Mouse (Mus musculus) forebrain, embryonic 14.5 days (tissue): ENCODE results near the gene Olfr430. TPM values are rescaled to one million over a fixed set of nuclear protein-coding genes. Genes with fewer than 3 reads are reported as not detected.
A peak's percentile ranks its signal among the peaks of the same experiment; 100 is the strongest.
"Not testable (repeated sequence)": the region's sequence is repeated elsewhere in the genome, so short reads cannot be mapped to it uniquely, and the experiment has no call there.

Experiments
- ATAC-seq: fragments of 200-750 bp; cut with Nextera tagmentation; 2 replicates; pipeline ENCODE4 v1.8.0; 2017; ENCODE audit warnings: mild to moderate bottlenecking, moderate library complexity
- DNase-seq: peaks from one replicate; pipeline ENCODE4 v3.0.0-alpha.2; 2015; ENCODE audit warnings: low spot score
- H3K27ac ChIP-seq: fragments of 300-500 bp; sonication (generic); 2 replicates; pipeline ENCODE4 v1.5.1; 2014; ENCODE audit warnings: low read depth, mild to moderate bottlenecking, control low read depth, low read length, moderate library complexity
- H3K27me3 ChIP-seq: fragments of 300-500 bp; sonication (generic); replicated peaks from 2 replicates; pipeline ENCODE4 v1.6.1; 2014; ENCODE audit warnings: low read length, control low read depth, mixed read lengths; ENCODE audit not compliant: control insufficient read depth, insufficient read depth
- H3K36me3 ChIP-seq: fragments of 300-500 bp; sonication (generic); 2 replicates; pipeline ENCODE4 v1.6.1; 2014; ENCODE audit warnings: low read length, control low read depth; ENCODE audit not compliant: control insufficient read depth, insufficient read depth
- H3K4me1 ChIP-seq: fragments of 300-500 bp; sonication (generic); 2 replicates; pipeline ENCODE4 v1.6.1; 2014; ENCODE audit warnings: antibody characterized with exemption, low read length, control low read depth; ENCODE audit not compliant: control insufficient read depth, insufficient read depth
- H3K4me2 ChIP-seq: fragments of 300-500 bp; sonication (generic); 2 replicates; pipeline ENCODE4 v1.6.1; 2014; ENCODE audit warnings: mild to moderate bottlenecking, control low read depth, low read length
- H3K4me3 ChIP-seq: fragments of 300-500 bp; sonication (generic); 2 replicates; pipeline ENCODE4 v1.5.1; 2014; ENCODE audit warnings: low read depth, low read length, control low read depth
- H3K9ac ChIP-seq: fragments of 300-500 bp; sonication (generic); 2 replicates; pipeline ENCODE4 v1.6.1; 2014; ENCODE audit warnings: mild to moderate bottlenecking, low read length, control low read depth, moderate library complexity
- H3K9me3 ChIP-seq: fragments of 300-500 bp; sonication (generic); replicated peaks from 2 replicates; pipeline ENCODE4 v1.6.1; 2016; ENCODE audit warnings: low read length, control low read depth, mixed read lengths; ENCODE audit not compliant: control insufficient read depth
- WGBS: fragments of 180-500 bp; shearing (Covaris S2); extraction: QIAGEN DNeasy Blood & Tissue Kit; methylation state at CpG from one replicate; pipeline ENCODE4 v1.1.7; 2014; 5-methylcytosine and 5-hydroxymethylcytosine counted together
- polyA plus RNA-seq: library from polyadenylated mRNA; unstranded; fragments of >200 nt; fragmentation: Nextera tagmentation; extraction: Ambion mirVana; gene quantifications from 2 replicates; pipeline ENCODE4 v1.2.1, GENCODE M21; 2014

Olfr430 gene
- polyA plus RNA-seq, 1 experiment from 2014 or later = not detected

DNA sequence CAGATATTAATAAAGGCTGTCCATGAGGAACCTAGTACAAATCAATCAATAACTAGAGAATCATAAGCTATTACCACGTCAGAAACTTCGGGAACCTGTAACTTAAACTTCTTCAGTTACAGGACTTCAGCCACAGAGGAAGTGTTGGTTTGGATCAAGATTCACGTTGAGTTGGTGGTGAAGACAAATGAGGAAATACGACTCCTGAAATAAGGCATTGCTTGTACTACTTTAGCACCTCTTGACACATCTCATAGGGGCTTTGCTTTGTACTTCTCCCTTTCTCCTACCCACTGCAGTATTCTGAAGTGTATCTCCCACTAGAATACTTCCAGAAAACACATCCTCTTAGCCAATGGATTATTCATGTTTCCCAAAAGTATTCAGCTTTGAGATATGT is 17.0 kb upstream of the Olfr430 start:
- H3K4me1 ChIP-seq, H3K4me2 ChIP-seq, H3K9ac ChIP-seq, ATAC-seq, H3K4me3 ChIP-seq, DNase-seq, H3K27ac ChIP-seq, H3K9me3 ChIP-seq, H3K36me3 ChIP-seq, H3K27me3 ChIP-seq: not testable (repeated sequence)
- WGBS = 80% methylated on average over 4 of the region's 4 CpGs

GRCm38 (mm10) chr1:174050532-174050931 is 15.9 kb upstream of the Olfr430 start:
- Histone ChIP-seq H3K36me3 (no peaks in the 10 kb centered on the region), H3K4me1 (no peaks in the 10 kb centered on the region), H3K9ac (no peak overlapping the region), H3K4me2 (no peak overlapping the region), H3K4me3 (no peak overlapping the region), H3K9me3 (no peaks in the 10 kb centered on the region), H3K27me3 (no peaks in the 10 kb centered on the region), H3K27ac (no peak overlapping the region)
- ATAC-seq (no peak), DNase-seq (no peak)
- WGBS = 94% methylated on average over 4 of the region's 4 CpGs

- no peak overlapping the region for H3K27ac ChIP-seq
- H3K4me3 ChIP-seq = no peak overlapping the region
- H3K4me1 ChIP-seq = no peaks in the 10 kb centered on the region
- DNase-seq (no peak), ATAC-seq (no peak)
- 92% methylated on average over 4 of the region's 4 CpGs for WGBS
- no peaks in the 10 kb centered on the region for H3K27me3 ChIP-seq
- H3K9me3 ChIP-seq = no peaks in the 10 kb centered on the region
- H3K36me3 ChIP-seq = no peaks in the 10 kb centered on the region
- H3K4me2 ChIP-seq = no peak overlapping the region
- no peak overlapping the region for H3K9ac ChIP-seq
These were observed 14.9 kb upstream of the Olfr430 start for GRCm38 (mm10) chr1:174051515-174051914.

DNA sequence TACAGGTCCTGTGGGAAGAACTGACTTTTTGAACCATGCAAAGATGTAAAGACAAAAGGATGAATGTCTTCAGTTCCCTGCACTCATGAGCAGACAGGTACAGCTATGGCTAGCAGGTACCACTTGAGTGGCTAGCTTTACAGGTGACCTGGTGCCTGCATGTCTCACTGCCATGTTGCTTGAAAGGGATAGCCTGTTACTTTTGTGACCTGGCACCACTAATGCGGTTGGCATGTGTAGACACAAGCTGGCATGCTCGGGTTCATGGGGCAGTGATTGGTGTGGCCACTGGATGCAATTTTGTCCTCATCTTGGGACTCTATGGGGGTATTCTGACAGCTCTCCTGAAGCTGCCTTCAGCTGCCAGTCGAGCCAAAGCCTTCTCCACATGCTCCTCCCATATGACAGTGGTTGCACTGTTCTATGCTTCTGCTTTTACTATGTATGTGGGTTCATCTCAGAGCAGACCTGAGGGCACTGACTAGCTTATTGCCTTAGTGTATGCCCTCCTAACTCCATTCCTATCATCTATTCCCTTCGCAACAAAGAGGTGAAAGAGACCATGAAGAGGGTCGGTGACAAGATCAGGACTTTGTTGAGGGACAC is 14.4 kb upstream of the Olfr430 start:
- Histone ChIP-seq H3K36me3 (no peaks in the 10 kb centered on the region), H3K9me3 (no peaks in the 10 kb centered on the region), H3K4me1 (no peaks in the 10 kb centered on the region), H3K27ac (no peak overlapping the region), H3K9ac (no peak overlapping the region), H3K4me3 (no peak overlapping the region), H3K27me3 (no peaks in the 10 kb centered on the region), H3K4me2 (no peak overlapping the region)
- WGBS = 85% methylated on average over 5 of the region's 5 CpGs
- no peak for ATAC-seq
- no peak for DNase-seq

- no peak for DNase-seq
- no peaks in the 10 kb centered on the region for H3K9me3 ChIP-seq
- H3K4me1 ChIP-seq = no peaks in the 10 kb centered on the region
- H3K9ac ChIP-seq = no peak overlapping the region
- no peak overlapping the region for H3K4me3 ChIP-seq
- H3K27me3 ChIP-seq = no peaks in the 10 kb centered on the region
- H3K27ac ChIP-seq = no peak overlapping the region
- ATAC-seq = no peak
- 92% methylated on average over 3 of the region's 3 CpGs for WGBS
- H3K36me3 ChIP-seq = no peaks in the 10 kb centered on the region
- H3K4me2 ChIP-seq = no peak overlapping the region
These were observed 13.4 kb upstream of the Olfr430 start for GRCm38 (mm10) chr1:174052981-174053380.

DNA sequence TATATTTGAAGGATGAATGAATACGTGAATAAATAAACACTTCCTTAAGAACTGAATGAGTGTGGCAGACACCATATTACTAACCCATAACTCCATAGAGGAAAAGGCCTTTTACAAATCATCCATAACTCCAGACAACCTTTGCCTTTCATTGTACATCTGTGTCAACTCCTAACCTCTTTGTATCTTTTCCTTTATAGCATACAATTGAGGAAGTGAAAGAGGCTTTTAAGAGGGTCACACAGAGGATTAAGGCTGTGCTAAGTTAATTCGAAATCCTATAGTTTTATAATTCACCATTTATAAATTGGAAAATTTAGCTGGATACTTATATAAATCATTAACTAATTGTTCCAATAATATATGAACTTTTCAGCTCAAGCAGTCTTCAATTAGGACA is 11.2 kb upstream of the Olfr430 start:
- 80% methylated on average over 2 of the region's 2 CpGs for WGBS
- ATAC-seq = no peak

DNA sequence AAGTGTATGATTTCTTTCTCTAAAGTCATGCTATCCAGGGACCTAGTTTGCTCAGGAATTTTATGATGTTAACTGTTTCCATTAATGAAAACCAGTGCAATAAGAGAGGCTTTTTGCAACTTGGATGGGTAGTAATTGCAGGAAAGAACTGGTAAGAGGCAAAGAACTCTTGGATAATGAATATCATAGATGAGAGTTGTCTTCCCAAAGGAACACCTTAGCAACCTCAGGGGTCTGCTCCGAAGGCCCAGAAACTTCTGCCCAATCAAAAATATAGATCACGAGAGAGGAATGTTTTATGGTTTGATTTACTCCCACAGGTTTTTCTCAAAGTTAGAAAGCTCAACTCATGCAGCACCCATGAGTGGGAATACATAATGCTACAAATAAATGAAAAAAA is 17.6 kb downstream of the Olfr430 start, which contains the start of gene Olfr429:
Gene Olfr429, plus strand, starts transcription at position 301 of the 400 bp plus-strand sequence.
- Histone ChIP-seq H3K9me3 (no peaks in the 10 kb centered on the region), H3K27me3 (no peaks in the 10 kb centered on the region), H3K4me3 (no peak within 1 kb of the TSS), H3K27ac (no peak within 1 kb of the TSS), H3K4me1 (no peaks in the 10 kb centered on the region), H3K36me3 (no peaks in the 10 kb centered on the region), H3K4me2 (no peak within 1 kb of the TSS), H3K9ac (no peak within 1 kb of the TSS)
- no peak for ATAC-seq
- no peak for DNase-seq
- 98% methylated on average over 2 of the region's 2 CpGs for WGBS

More for the DNA sequence above, 11.2 kb upstream of the Olfr430 start:
- no peaks in the 10 kb centered on the region for H3K36me3 ChIP-seq
- H3K9ac ChIP-seq = no peak overlapping the region
- DNase-seq = no peak
- H3K4me2 ChIP-seq = no peak overlapping the region
- H3K4me3 ChIP-seq = no peak overlapping the region
- no peaks in the 10 kb centered on the region for H3K27me3 ChIP-seq
- no peaks in the 10 kb centered on the region for H3K9me3 ChIP-seq
- H3K27ac ChIP-seq = no peak overlapping the region
- no peaks in the 10 kb centered on the region for H3K4me1 ChIP-seq

DNA sequence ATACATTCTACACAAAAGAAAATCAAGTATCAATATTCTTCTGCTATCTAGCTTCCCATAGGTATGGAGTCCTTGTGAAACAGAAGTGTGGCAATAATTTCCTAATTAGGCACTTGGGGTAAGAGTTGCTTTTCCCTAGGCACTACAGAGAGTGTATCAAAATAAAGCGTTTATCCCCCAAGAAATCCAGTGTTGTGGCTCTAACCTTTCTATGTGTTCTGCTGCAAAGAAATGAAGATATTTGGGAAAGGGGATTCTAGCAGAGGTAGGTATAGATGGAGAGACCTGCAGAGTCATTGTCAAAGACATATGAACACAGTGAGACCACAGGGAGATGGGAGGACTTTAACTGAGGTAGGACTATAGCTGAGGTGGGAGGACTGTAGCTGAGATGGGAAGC is 30.2 kb downstream of the Olfr430 start, which contains the start of gene Olfr427:
Gene Olfr427, plus strand, starts transcription at position 301 of the 400 bp plus-strand sequence.
- Histone ChIP-seq H3K4me2 (no peak within 1 kb of the TSS), H3K4me3 (no peak within 1 kb of the TSS), H3K27ac (no peak within 1 kb of the TSS), H3K36me3 (no peaks in the 10 kb centered on the region), H3K9ac (no peak within 1 kb of the TSS), H3K27me3 (no peaks in the 10 kb centered on the region), H3K4me1 (no peaks in the 10 kb centered on the region), H3K9me3 (no peaks in the 10 kb centered on the region)
- DNase-seq (no peak), ATAC-seq (no peak)
- 84% methylated on average over 1 of the region's 1 CpGs for WGBS

- DNase-seq = peak; percentile 63
These were observed 37.3 kb downstream of the Olfr430 start for GRCm38 (mm10) chr1:174103735-174104134.

More at GRCm38 (mm10) chr1:174103735-174104134, 37.3 kb downstream of the Olfr430 start:
- no peak for ATAC-seq
- Histone ChIP-seq H3K27ac (no peak overlapping the region), H3K4me1 (no peaks in the 10 kb centered on the region), H3K36me3 (no peaks in the 10 kb centered on the region), H3K9ac (no peak overlapping the region), H3K27me3 (no peaks in the 10 kb centered on the region), H3K4me3 (no peak overlapping the region), H3K9me3 (no peaks in the 10 kb centered on the region), H3K4me2 (no peak overlapping the region)
- WGBS = 65% methylated on average over 2 of the region's 2 CpGs
